Mouse (Mus musculus) left cerebral cortex, postnatal 14 days (tissue): Measurements from ENCODE around the gene Als2cr12. TPM values are rescaled to one million over a fixed set of nuclear protein-coding genes. Genes with fewer than 3 reads are reported as not detected.
"Not testable (repeated sequence)": the region's sequence is repeated elsewhere in the genome, so short reads cannot be mapped to it uniquely, and the experiment has no call there.

ENCODE experiments used
- DNase-seq, 2 experiments: peaks; one replicate each; pipeline ENCODE4 v3.0.0; 2021 to 2022; ENCODE audit warnings: low spot score in 2 of 2, mixed read lengths in 1 of 2
- intact Hi-C: fragments of 180-260 bp; cut with DNase I; formaldehyde crosslinking; loops from one replicate; pipeline ENCODE4 v1.15.1; 2025
- total RNA-seq, 2 experiments: library from RNA; stranded (reverse); gene quantifications; 2 replicates each; pipeline ENCODE4 v1.2.3; 2021

The Als2cr12 gene
- total RNA-seq, 2 experiments from 2014 or later = not detected

- intact Hi-C loops, DNase-seq: not testable (repeated sequence)
These were observed 66.9 kb downstream of the Als2cr12 start for GRCm38 (mm10) chr1:58628847-58629246.

GRCm38 (mm10) chr1:58621996-58622748 is 73.6 kb downstream of the Als2cr12 start:
- intact Hi-C loops = no loop called here
- DNase-seq = peak in 1 of 2 experiments; percentile 26

- intact Hi-C loops = no loop called here
- no peak for DNase-seq
These were observed 74.5 kb downstream of the Als2cr12 start for GRCm38 (mm10) chr1:58621251-58621650.

GRCm38 (mm10) chr1:58618766-58619165 is 77.0 kb downstream of the Als2cr12 start:
- intact Hi-C loops = no loop called here
- DNase-seq = no peak

DNA sequence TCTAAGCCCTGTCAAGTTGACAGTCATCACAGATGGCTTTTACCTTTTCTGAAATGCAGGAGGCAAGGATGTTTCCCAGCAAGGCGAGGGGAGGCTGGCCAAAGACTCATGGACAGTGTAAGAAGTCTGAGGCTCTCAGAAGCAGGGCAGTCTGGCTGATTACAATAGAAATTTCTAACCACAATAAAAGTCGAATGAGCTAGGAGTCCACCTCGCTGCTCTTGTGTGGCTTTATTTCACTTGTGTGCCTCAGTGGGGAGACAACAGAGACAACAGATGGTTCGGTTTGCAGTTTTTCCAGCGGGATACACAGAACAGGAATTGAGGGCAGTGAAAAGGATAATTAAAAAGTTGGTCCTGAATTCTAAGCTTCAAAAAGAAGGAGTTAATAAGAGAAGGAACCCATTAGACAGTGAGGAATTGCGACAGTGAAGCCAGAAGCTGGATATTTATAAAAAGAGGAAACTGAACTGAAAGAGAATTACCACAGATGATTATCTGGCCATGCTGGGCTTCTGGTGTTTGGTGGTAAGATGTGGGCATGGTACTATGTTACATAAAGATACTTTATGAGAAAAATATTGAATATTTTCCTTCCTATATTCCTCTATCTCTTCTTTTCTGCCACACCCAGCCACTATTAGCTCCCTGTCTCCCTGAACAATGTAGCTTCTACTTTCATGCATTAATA is 77.7 kb downstream of the Als2cr12 start:
- no peak for DNase-seq
- intact Hi-C loops = no loop called here

DNA sequence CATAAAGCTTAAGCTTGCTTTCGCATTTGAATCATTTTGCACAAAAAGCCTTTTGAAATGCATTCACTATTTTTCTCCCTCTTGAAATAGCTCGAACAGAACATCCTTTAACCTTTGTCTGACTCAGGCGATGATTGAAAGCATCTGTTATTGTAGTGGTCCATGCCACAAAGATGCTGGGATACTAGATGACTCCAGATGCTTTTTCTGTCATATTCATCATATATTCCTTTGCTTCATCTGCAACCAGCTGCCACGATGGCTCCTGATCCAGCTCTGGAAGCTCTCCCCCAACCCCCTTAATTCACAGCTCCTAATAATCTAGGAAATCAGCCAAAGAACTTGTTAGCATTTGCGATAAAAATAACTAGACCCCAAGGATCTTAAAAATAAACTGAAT is 78.7 kb downstream of the Als2cr12 start:
- DNase-seq = peak in 1 of 2 experiments; percentile 23
- intact Hi-C loops = no loop called here

DNA sequence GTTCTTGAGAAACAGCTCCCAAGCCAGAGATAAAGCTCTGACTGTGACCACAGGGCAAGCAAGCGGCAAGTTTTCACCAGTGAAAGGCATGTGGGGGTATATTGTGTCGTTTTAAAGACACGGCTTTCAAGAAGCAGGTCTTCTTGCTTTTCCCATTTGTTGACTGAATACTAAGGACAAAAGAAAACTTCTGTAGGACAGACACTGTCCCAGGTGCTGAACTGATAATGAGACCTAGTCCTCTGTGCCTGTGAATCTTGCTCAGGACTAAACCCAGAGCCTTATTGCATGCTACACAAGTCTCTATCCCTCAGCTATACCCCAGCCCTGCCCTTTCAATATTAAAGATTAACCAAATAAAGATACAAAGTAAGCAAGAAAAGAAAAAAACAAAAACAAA is 79.6 kb downstream of the Als2cr12 start:
- no peak for DNase-seq
- intact Hi-C loops = no loop called here

DNA sequence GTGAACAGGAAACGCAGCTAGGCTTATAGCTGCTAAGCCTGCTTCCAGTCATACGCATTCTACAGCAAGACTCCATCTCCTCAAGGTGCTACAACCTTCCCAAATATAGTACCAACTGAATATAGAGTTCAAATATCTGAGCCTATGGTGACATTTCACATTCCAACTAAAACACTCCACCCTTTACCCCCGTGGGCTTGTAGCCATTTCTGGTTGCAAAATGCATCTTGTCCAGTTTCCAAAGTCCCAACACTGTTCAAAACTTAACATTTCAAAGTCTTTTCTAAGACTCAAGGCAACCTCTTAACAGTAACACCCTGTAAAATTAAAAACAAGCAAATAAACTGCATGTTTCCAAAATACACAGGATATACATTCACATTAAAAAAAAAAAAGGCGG is 80.6 kb downstream of the Als2cr12 start:
- no peak for DNase-seq
- intact Hi-C loops = no loop called here

DNA sequence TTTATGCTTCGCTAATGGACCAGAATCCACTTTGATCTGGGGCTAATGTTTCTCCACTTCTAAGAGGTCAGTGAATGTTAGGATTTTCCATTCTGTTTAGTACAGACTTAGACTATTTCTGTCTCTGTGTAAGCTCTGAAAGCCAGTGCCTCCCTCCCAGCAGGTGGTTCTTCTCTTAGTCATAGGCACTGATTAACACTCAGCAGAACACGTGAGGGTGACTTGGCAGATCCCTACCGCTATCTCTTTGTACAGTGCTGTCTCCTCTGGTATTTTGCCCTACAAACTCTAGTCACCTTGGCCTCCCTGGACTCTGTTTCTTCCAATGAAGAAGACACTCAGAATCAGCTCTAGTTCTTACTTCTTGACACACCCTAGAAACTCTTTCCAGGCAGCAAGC is 81.4 kb downstream of the Als2cr12 start:
- intact Hi-C loops = no loop called here
- peak; percentile 33 to 62 for DNase-seq

GRCm38 (mm10) chr1:58613786-58614185 is 82.0 kb downstream of the Als2cr12 start:
- intact Hi-C loops = no loop called here
- peak in 1 of 2 experiments; percentile 35 for DNase-seq

- no peak for DNase-seq
- intact Hi-C loops = no loop called here
These were observed 85.2 kb downstream of the Als2cr12 start for GRCm38 (mm10) chr1:58610611-58611010.

DNA sequence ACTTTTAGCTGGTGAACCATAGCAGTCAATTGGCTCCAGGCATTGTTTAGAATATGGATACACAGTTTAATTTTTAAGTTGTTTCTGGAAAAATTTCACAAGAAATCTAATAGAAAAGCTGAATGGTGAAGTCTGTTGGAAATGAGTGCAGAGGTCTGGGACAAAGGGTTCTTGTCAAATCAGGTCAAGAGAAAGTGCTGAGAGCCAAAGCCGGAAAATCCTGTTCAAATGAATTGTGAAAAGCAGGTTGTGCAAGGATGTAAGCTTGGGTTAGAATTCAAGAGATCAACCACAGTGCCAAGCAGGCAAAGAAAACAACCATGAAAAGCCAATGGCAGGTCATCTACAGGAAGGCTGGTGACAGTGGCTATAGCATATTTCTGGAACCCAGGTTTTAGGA is 85.6 kb downstream of the Als2cr12 start:
- intact Hi-C loops = no loop called here
- DNase-seq = no peak

DNA sequence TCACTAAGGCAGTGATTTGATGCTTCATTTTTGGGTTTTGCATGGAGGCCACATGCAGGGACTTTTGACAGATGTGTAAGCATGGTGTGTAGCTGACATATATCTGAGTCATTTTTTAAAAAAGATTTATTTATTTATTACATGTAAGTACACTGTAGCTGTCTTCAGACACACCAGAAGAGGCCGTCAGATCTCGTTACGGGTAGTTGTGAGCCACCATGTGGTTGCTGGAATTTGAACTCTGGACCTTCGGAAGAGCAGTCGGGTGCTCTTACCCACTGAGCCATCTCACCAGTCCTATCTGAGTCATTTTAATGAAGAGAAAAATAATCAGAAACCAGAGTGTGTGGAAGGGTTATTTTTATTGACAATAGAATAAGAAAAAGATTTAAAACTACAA is 86.2 kb downstream of the Als2cr12 start:
- DNase-seq, intact Hi-C loops: not testable (repeated sequence)

DNA sequence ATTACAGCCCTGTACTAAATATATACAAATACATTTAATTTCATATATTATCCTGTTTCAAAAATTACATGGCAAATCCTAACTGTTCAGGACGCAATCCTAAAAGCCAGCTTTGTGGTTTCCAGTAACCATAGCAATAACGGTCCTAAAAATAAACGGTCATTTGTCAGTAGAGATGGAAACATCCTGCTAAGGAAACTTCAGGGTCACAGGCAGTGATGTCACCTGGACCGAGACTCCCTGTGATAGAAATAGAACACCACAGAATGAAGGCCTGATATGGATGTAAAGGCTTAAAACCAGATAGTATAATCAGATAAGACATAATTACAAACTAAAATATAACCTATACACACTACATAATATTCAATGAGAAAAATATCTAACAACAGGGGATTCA is 92.1 kb downstream of the Als2cr12 start:
- intact Hi-C loops = no loop called here
- DNase-seq = no peak

GRCm38 (mm10) chr1:58602681-58603080 is 93.1 kb downstream of the Als2cr12 start:
- no peak for DNase-seq
- intact Hi-C loops = no loop called here

Other genes starting within 250 kb of the Als2cr12 start
- gene Orc2, start 190.9 kb downstream of the Als2cr12 start, total RNA-seq = 10 to 100 TPM; 21.6 to 23.1 TPM
- gene Fam126b, start 109.7 kb downstream of the Als2cr12 start, total RNA-seq = 100 to 1,000 TPM; 106 to 108 TPM
- gene Ndufb3, start 109.6 kb downstream of the Als2cr12 start, total RNA-seq = 100 to 1,000 TPM; 105 to 107 TPM
- 10 to 100 TPM; 24.0 to 24.5 TPM for gene Cflar, start 15.5 kb upstream of the Als2cr12 start, total RNA-seq
- 1 to 10 TPM; 4.2 to 4.7 TPM for gene Casp8, start 99.4 kb upstream of the Als2cr12 start, total RNA-seq